Mouse (Mus musculus): ENCODE data around the gene Crcp. TPM values are rescaled to one million over a fixed set of nuclear protein-coding genes. Genes with fewer than 3 reads are reported as not detected.

Crcp gene
- polyA plus RNA-seq, 1 experiment from 2014 or later, result 36.8 TPM

DNA sequence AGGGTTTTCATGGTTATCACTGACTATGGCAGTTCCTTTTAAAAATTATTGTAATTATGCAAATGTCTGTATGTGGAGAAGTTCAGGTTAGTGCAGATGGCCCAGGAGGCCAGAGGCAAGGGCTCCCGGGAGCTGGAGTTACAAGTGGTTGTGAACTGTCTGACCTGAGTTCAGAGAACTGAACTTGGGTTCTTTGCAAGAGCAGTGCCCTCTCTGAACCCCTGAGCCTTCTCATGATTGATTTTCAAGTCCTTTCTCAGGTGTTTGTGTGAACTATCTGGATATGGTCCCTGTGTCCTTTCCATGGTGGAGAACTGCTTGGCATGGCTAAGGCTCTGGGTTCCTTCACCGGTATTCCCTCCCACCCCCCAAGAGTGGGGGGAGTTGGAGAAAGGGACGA lies 14.7 kb downstream of the Crcp start:
- WGBS, result 82% methylated on average over 3 of the region's 3 CpGs
- Histone ChIP-seq H3K4me3 (replicated peaks; ENCODE audit: low read depth, low read length) (no peak overlapping the region), H3K27ac (no peak overlapping the region), H3K4me1 (replicated peaks; ENCODE audit: insufficient read depth, low read length) (no peaks in the 10 kb centered on the region; the same call in 1 of the 2 replicates), H3K9me3 (replicated peaks; ENCODE audit: low read length) (no peaks in the 10 kb centered on the region), H3K4me2 (ENCODE audit: low read length) (no peak overlapping the region), H3K36me3 (ENCODE audit: insufficient read depth, low read length) (peaks cover 30% of the 10 kb centered on the region; the same call in 1 of the 2 replicates), H3K27me3 (ENCODE audit: insufficient read depth, low read length) (no peaks in the 10 kb centered on the region), H3K9ac (ENCODE audit: low read depth, low read length) (no peak overlapping the region)
- DNase-seq (ENCODE audit: low spot score), result no peak
- ATAC-seq (replicated peaks; ENCODE audit: low FRiP score, low read depth), result no peak
- no peak for TF ChIP-seq CTCF (IDR thresholded peaks at IDR 0.05; ENCODE audit: low read depth)

DNA sequence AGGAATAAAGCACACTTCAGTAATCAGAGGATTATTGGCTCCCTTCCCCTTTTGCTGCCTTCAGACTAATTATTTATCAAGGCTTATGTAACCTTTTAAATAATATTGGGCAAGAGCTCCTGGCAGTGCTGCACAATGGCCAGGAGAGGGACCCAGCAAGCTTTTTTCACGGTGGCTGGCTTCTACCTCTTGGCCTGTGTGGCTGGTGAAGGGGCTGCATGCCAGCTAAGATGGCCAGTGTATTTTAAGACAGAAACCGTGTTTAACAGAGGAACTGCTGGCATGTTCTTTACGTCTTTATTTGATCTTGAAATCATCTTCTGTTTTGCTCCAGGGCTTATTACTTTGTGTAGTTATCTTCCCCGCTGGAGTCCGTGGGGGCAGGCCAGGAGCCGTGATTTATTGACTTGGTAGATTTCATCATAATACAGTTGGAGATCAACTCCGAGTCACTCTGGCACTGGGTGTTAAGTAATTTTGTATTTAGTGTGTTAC lies 15.2 kb downstream of the Crcp start:
- peak; percentile 79 for DNase-seq (ENCODE audit: low spot score)
- H3K9me3 ChIP-seq (replicated peaks; ENCODE audit: low read length), result no peaks in the 10 kb centered on the region
- H3K9ac ChIP-seq (ENCODE audit: low read depth, low read length), result no peak overlapping the region
- ATAC-seq (replicated peaks; ENCODE audit: low FRiP score, low read depth), result no peak
- 62% methylated on average over 7 of the region's 7 CpGs for WGBS
- H3K4me2 ChIP-seq (ENCODE audit: low read length), result no peak overlapping the region
- H3K27me3 ChIP-seq (ENCODE audit: insufficient read depth, low read length), result no peaks in the 10 kb centered on the region
- H3K36me3 ChIP-seq (ENCODE audit: insufficient read depth, low read length), result peaks cover 31% of the 10 kb centered on the region; the same call in 1 of the 2 replicates
- no peak overlapping the region for H3K27ac ChIP-seq
- H3K4me1 ChIP-seq (replicated peaks; ENCODE audit: insufficient read depth, low read length), result no peaks in the 10 kb centered on the region; the same call in 1 of the 2 replicates
- no peak overlapping the region for H3K4me3 ChIP-seq (replicated peaks; ENCODE audit: low read depth, low read length)
- TF ChIP-seq CTCF (IDR thresholded peaks at IDR 0.05; ENCODE audit: low read depth), result peak; percentile 77

DNA sequence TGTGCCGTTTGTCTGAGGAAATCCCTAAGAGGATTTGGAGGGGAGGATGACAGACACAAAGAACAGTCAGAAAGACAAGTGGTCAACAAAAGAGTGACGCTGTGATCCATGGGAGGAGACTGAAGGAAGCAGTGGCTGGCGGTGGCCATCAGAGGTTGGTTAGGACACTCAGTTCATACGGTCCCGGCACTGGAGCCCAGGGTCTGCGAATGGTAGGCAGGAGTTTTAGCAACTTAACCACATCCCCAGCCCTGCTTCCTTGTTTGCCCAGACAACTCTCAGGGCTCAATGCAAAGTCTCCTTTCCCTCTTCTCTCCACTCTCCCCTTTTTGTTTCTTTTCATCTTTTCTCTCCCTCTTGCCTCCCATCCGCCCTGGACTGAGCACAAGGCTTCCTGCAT lies 17.0 kb downstream of the Crcp start:
- H3K27me3 ChIP-seq (ENCODE audit: insufficient read depth, low read length), result no peaks in the 10 kb centered on the region
- WGBS, result 88% methylated on average over 7 of the region's 7 CpGs
- no peak overlapping the region for H3K9ac ChIP-seq (ENCODE audit: low read depth, low read length)
- H3K9me3 ChIP-seq (replicated peaks; ENCODE audit: low read length), result no peaks in the 10 kb centered on the region
- ATAC-seq (replicated peaks; ENCODE audit: low FRiP score, low read depth) (no peak), DNase-seq (ENCODE audit: low spot score) (no peak)
- TF ChIP-seq CTCF (IDR thresholded peaks at IDR 0.05; ENCODE audit: low read depth), result no peak
- H3K27ac ChIP-seq, result no peak overlapping the region
- H3K4me2 ChIP-seq (ENCODE audit: low read length), result no peak overlapping the region
- peaks cover 25% of the 10 kb centered on the region; the same call in 1 of the 2 replicates for H3K36me3 ChIP-seq (ENCODE audit: insufficient read depth, low read length)
- no peak overlapping the region for H3K4me3 ChIP-seq (replicated peaks; ENCODE audit: low read depth, low read length)
- no peaks in the 10 kb centered on the region; the same call in 1 of the 2 replicates for H3K4me1 ChIP-seq (replicated peaks; ENCODE audit: insufficient read depth, low read length)

DNA sequence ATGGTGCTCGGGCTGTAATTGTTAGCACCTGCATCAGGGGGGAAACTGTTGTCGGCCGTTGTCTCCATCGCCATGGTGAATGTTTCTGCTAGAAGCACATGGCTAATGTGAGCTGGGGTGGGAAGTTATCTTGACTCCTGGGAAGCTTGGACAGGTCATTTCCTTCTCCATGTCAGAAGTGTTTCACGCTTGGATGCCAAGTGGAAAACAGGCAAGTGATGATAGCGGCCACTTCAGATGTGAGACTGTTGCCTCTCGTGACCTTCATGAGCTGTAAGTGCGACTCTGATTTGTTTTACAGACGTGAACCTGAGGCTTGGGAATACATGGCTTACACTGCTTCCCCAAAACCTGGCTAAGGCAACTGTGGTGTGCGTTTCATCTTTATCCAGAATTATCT lies 17.5 kb downstream of the Crcp start:
- Histone ChIP-seq H3K4me3 (replicated peaks; ENCODE audit: low read depth, low read length) (no peak overlapping the region), H3K27me3 (ENCODE audit: insufficient read depth, low read length) (no peaks in the 10 kb centered on the region), H3K9ac (ENCODE audit: low read depth, low read length) (no peak overlapping the region), H3K36me3 (ENCODE audit: insufficient read depth, low read length) (peaks cover 27% of the 10 kb centered on the region; the same call in 1 of the 2 replicates), H3K4me2 (ENCODE audit: low read length) (no peak overlapping the region), H3K4me1 (replicated peaks; ENCODE audit: insufficient read depth, low read length) (no peaks in the 10 kb centered on the region; the same call in 1 of the 2 replicates), H3K27ac (no peak overlapping the region), H3K9me3 (replicated peaks; ENCODE audit: low read length) (no peaks in the 10 kb centered on the region)
- no peak for TF ChIP-seq CTCF (IDR thresholded peaks at IDR 0.05; ENCODE audit: low read depth)
- ATAC-seq (replicated peaks; ENCODE audit: low FRiP score, low read depth) (no peak), DNase-seq (ENCODE audit: low spot score) (no peak)
- 78% methylated on average over 10 of the region's 10 CpGs for WGBS

DNA sequence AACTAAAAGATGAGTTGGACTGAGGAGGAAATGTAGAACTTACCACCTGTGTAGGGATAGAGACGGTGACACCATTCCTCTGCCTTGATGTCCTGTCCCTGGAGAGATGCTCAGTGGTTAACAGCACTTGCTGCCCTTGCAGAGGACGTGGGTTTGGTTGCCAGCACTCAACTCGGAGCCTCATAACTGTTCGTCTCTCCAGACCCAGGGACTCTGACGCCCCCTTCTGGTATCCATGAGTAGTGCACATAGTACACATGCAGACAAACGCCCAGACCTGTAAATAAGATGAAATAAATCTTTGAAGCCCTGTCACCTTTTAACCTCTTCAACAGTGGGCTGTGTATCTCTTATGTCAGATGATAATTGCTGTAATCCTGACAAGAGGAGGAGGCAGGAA lies 17.9 kb downstream of the Crcp start:
- 77% methylated on average over 6 of the region's 6 CpGs for WGBS
- ATAC-seq (replicated peaks; ENCODE audit: low FRiP score, low read depth) (no peak), DNase-seq (ENCODE audit: low spot score) (no peak)
- Histone ChIP-seq H3K9ac (ENCODE audit: low read depth, low read length) (no peak overlapping the region), H3K27me3 (ENCODE audit: insufficient read depth, low read length) (no peaks in the 10 kb centered on the region), H3K4me2 (ENCODE audit: low read length) (no peak overlapping the region), H3K4me3 (replicated peaks; ENCODE audit: low read depth, low read length) (no peak overlapping the region), H3K27ac (no peak overlapping the region), H3K9me3 (replicated peaks; ENCODE audit: low read length) (no peaks in the 10 kb centered on the region), H3K4me1 (replicated peaks; ENCODE audit: insufficient read depth, low read length) (no peaks in the 10 kb centered on the region; the same call in 1 of the 2 replicates), H3K36me3 (ENCODE audit: insufficient read depth, low read length) (peaks cover 25% of the 10 kb centered on the region; the same call in 1 of the 2 replicates)
- TF ChIP-seq CTCF (IDR thresholded peaks at IDR 0.05; ENCODE audit: low read depth), result peak; percentile 53

DNA sequence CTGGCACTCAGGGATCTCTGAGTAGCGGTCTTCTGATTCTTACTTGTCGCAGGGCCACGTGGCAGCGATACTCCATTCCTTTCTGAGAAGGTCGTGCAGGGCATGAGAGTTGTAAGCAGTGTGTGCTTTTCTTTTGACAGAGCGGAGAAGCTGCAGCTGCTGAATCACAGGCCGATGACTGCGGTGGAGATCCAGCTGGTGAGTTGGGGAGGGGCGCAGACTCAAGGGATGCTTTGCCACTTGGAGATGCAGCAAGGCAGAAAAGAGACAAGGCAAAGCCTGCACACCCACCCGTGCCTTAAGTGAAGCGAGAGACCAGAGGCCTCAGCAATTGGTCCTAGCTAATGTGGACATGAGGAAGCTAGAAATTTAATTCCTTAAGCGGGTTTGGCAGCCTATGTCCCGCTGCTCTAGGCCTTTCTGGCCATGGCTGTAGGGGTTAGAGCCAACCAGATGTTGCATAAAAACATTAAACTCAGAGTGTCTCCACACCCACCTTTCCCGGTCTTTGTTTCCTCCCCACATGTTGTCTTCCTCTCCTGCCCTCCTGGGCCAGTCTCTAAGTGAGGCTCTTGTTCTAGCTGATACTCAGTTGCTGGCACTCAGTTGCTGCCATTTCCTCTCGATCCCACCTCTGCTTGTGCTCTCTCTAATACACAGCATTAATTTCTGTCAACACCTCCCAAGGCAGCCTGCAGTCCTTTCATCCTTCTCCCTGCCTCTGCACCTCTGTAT lies 19.9 kb downstream of the Crcp start:
- Histone ChIP-seq H3K4me1 (replicated peaks; ENCODE audit: insufficient read depth, low read length) (no peaks in the 10 kb centered on the region; the same call in 1 of the 2 replicates), H3K27me3 (ENCODE audit: insufficient read depth, low read length) (no peaks in the 10 kb centered on the region), H3K4me3 (replicated peaks; ENCODE audit: low read depth, low read length) (no peak overlapping the region), H3K4me2 (ENCODE audit: low read length) (no peak overlapping the region), H3K36me3 (ENCODE audit: insufficient read depth, low read length) (peaks cover 16% of the 10 kb centered on the region; the same call in 1 of the 2 replicates), H3K9me3 (replicated peaks; ENCODE audit: low read length) (no peaks in the 10 kb centered on the region), H3K9ac (ENCODE audit: low read depth, low read length) (0 out of 2 replicates have a peak overlapping the region, but pooled peaks have one; percentile 8), H3K27ac (peak overlapping the region; percentile 25)
- TF ChIP-seq CTCF (IDR thresholded peaks at IDR 0.05; ENCODE audit: low read depth), result no peak
- 64% methylated on average over 15 of the region's 15 CpGs for WGBS
- ATAC-seq (replicated peaks; ENCODE audit: low FRiP score, low read depth) (no peak), DNase-seq (ENCODE audit: low spot score) (peak; percentile 70)

All from kidney, postnatal 0 days (tissue).